Comparison of ENCODE assay signal across 8 mouse cellular contexts in genomic region chr13:77708514-77709013, GRCm38 (mm10). TPM values are rescaled to one million over a fixed set of nuclear protein-coding genes. Genes with fewer than 3 reads are reported as not detected.
DNase-seq lines count a peak whose midpoint lies in the region; ATAC-seq and TF ChIP-seq lines count a peak whose summit lies in the region.

No protein-coding gene starts in this region.

- peaks cover 9% of the 10 kb centered on the region; the same call in 1 of the 2 replicates for H3K4me1 ChIP-seq in hindbrain, postnatal 0 days (ENCODE audit: insufficient read depth, low read length)

- ATAC-seq in common myeloid progenitor, adult 5-6 weeks (replicated peaks; ENCODE audit: low read depth, poor library complexity, severe bottlenecking) = peak; percentile 99
- ATAC-seq in hindbrain, postnatal 0 days = peak; percentile 99
- peak; percentile 98 for ATAC-seq in megakaryocyte, adult 5-6 weeks (ENCODE audit: poor library complexity, severe bottlenecking)

- TF ChIP-seq CTCF in gastrocnemius, adult 2 months (IDR thresholded peaks at IDR 0.05) = no peak
- no peak for TF ChIP-seq CTCF in hindbrain, postnatal 0 days (IDR thresholded peaks at IDR 0.05; ENCODE audit: low read depth)
- TF ChIP-seq CTCF in left cerebral cortex, adult 2 months (IDR thresholded peaks at IDR 0.05) = no peak

- WGBS in hindbrain, postnatal 0 days = under 1% methylated on average over 34 of the region's 35 CpGs

- H3K36me3 ChIP-seq in hindbrain, postnatal 0 days (ENCODE audit: insufficient read depth, low read length) = no peaks in the 10 kb centered on the region

- peak; percentile 92 for DNase-seq in ZHBTc4 (ENCODE audit: low read depth, low spot score)
- peak; percentile 93 for DNase-seq in gastrocnemius, adult 2 months
- DNase-seq in hindbrain, postnatal 0 days (ENCODE audit: low spot score) = peak; percentile 97
- DNase-seq in left cerebral cortex, adult 2 months (ENCODE audit: extremely low spot score in 1 of 2, low spot score in 2 of 2) = peak; percentile 91 to 93
- DNase-seq in right cerebral cortex, adult 2 months (ENCODE audit: low spot score in 2 of 2) = peak; percentile 95
- peak; percentile 93 for DNase-seq in urinary bladder, postnatal 14 days (ENCODE audit: low spot score)

- H3K4me3 ChIP-seq in gastrocnemius, adult 2 months = peak overlapping the region; percentile 93
- H3K4me3 ChIP-seq in hindbrain, postnatal 0 days (ENCODE audit: low read length) = peak overlapping the region; percentile 70
- peak overlapping the region; percentile 100 for H3K4me3 ChIP-seq in left cerebral cortex, adult 2 months

- no peaks in the 10 kb centered on the region for H3K27me3 ChIP-seq in hindbrain, postnatal 0 days (ENCODE audit: insufficient read depth, low read length)

- peak overlapping the region; percentile 90 for H3K27ac ChIP-seq in gastrocnemius, adult 2 months
- no peak overlapping the region for H3K27ac ChIP-seq in hindbrain, postnatal 0 days
- H3K27ac ChIP-seq in left cerebral cortex, adult 2 months = peak overlapping the region; percentile 41

- H3K9me3 ChIP-seq in hindbrain, postnatal 0 days (ENCODE audit: low read length) = no peaks in the 10 kb centered on the region

- peak overlapping the region; percentile 91 for H3K4me2 ChIP-seq in hindbrain, postnatal 0 days (ENCODE audit: low read depth, low read length)

- H3K9ac ChIP-seq in hindbrain, postnatal 0 days (replicated peaks; ENCODE audit: low read length) = peak overlapping the region; percentile 61

- intact Hi-C loops in gastrocnemius, adult 2 months (cut with DNase I) = no loop called here
- intact Hi-C loops in left cerebral cortex, adult 2 months (cut with DNase I) = no loop called here

RNA-seq across cellular contexts. Expression of gene Fam172a, which starts 6.7 kb away (rescaled TPM):
- 32.9 and 38.0 TPM in 2 replicates for total RNA-seq in common myeloid progenitor, adult 5-6 weeks (2017)
- 1 to 10 TPM; 7.8 to 8.7 TPM for total RNA-seq in gastrocnemius, adult 2 months (2021)
- 21.3 and 22.1 TPM in 2 replicates for total RNA-seq in hindbrain, postnatal 0 days (2014; rRNA removed)
- 37.6 and 38.5 TPM in 2 replicates for polyA plus RNA-seq in hindbrain, postnatal 0 days (2015; fragmentation: Nextera tagmentation; extraction: Ambion mirVana)
- 10 to 100 TPM; 35.6 to 35.8 TPM for total RNA-seq in left cerebral cortex, adult 2 months (2021)
- total RNA-seq in megakaryocyte, adult 5-6 weeks (2015) = 33.9 and 40.4 TPM in 2 replicates
- total RNA-seq in megakaryocyte, adult 5-6 weeks (2017) = 19.3 and 23.9 TPM in 2 replicates
